Mouse (Mus musculus): Measurements from ENCODE around the gene Prdx5. TPM values are rescaled to one million over a fixed set of nuclear protein-coding genes. Genes with fewer than 3 reads are reported as not detected.

Prdx5 gene
- polyA plus RNA-seq, 1 experiment from 2014 or later: 138 TPM

GRCm38 (mm10) chr19:6877965-6878364 lies 31.9 kb downstream of the Prdx5 start:
- H3K4me1 ChIP-seq (replicated peaks; ENCODE audit: control insufficient read depth, insufficient read depth, low read length): no peaks in the 10 kb centered on the region
- no peak overlapping the region for H3K4me3 ChIP-seq (ENCODE audit: low read depth, low read length)
- no peaks in the 10 kb centered on the region for H3K27me3 ChIP-seq (ENCODE audit: control insufficient read depth, insufficient read depth, low read length)
- ATAC-seq (ENCODE audit: low FRiP score) (no peak), DNase-seq (ENCODE audit: low spot score) (no peak)
- no peak overlapping the region for H3K27ac ChIP-seq (ENCODE audit: low read depth, low read length)
- H3K36me3 ChIP-seq (ENCODE audit: control insufficient read depth, insufficient read depth, low read length): no peaks in the 10 kb centered on the region
- 84% methylated on average over 4 of the region's 4 CpGs for WGBS
- H3K9ac ChIP-seq (ENCODE audit: low read depth, low read length): no peak overlapping the region
- no peak overlapping the region for H3K4me2 ChIP-seq (replicated peaks; ENCODE audit: low read depth, low read length)
- H3K9me3 ChIP-seq (ENCODE audit: control insufficient read depth, low read length): 0 out of 2 replicates have a peak, but pooled peaks cover 3% of the 10 kb centered on the region

GRCm38 (mm10) chr19:6876799-6877198 lies 33.1 kb downstream of the Prdx5 start:
- Histone ChIP-seq H3K36me3 (ENCODE audit: control insufficient read depth, insufficient read depth, low read length) (no peaks in the 10 kb centered on the region), H3K4me1 (replicated peaks; ENCODE audit: control insufficient read depth, insufficient read depth, low read length) (no peaks in the 10 kb centered on the region), H3K4me2 (replicated peaks; ENCODE audit: low read depth, low read length) (no peak overlapping the region), H3K27me3 (ENCODE audit: control insufficient read depth, insufficient read depth, low read length) (no peaks in the 10 kb centered on the region), H3K4me3 (ENCODE audit: low read depth, low read length) (no peak overlapping the region), H3K27ac (ENCODE audit: low read depth, low read length) (no peak overlapping the region), H3K9me3 (ENCODE audit: control insufficient read depth, low read length) (0 out of 2 replicates have a peak, but pooled peaks cover 3% of the 10 kb centered on the region), H3K9ac (ENCODE audit: low read depth, low read length) (no peak overlapping the region)
- ATAC-seq (ENCODE audit: low FRiP score) (no peak), DNase-seq (ENCODE audit: low spot score) (no peak)

- Histone ChIP-seq H3K36me3 (ENCODE audit: control insufficient read depth, insufficient read depth, low read length) (no peaks in the 10 kb centered on the region), H3K4me3 (ENCODE audit: low read depth, low read length) (no peak overlapping the region), H3K9me3 (ENCODE audit: control insufficient read depth, low read length) (0 out of 2 replicates have a peak, but pooled peaks cover 3% of the 10 kb centered on the region), H3K27me3 (ENCODE audit: control insufficient read depth, insufficient read depth, low read length) (no peaks in the 10 kb centered on the region), H3K4me2 (replicated peaks; ENCODE audit: low read depth, low read length) (no peak overlapping the region), H3K27ac (ENCODE audit: low read depth, low read length) (no peak overlapping the region), H3K9ac (ENCODE audit: low read depth, low read length) (no peak overlapping the region), H3K4me1 (replicated peaks; ENCODE audit: control insufficient read depth, insufficient read depth, low read length) (no peaks in the 10 kb centered on the region)
- WGBS: 87% methylated on average over 6 of the region's 6 CpGs
- DNase-seq (ENCODE audit: low spot score): no peak
- ATAC-seq (ENCODE audit: low FRiP score): no peak
Observed at GRCm38 (mm10) chr19:6875834-6876233, 34.1 kb downstream of the Prdx5 start.

- no peak overlapping the region for H3K4me3 ChIP-seq (ENCODE audit: low read depth, low read length)
- no peaks in the 10 kb centered on the region for H3K27me3 ChIP-seq (ENCODE audit: control insufficient read depth, insufficient read depth, low read length)
- no peaks in the 10 kb centered on the region for H3K4me1 ChIP-seq (replicated peaks; ENCODE audit: control insufficient read depth, insufficient read depth, low read length)
- DNase-seq (ENCODE audit: low spot score): no peak
- H3K36me3 ChIP-seq (ENCODE audit: control insufficient read depth, insufficient read depth, low read length): no peaks in the 10 kb centered on the region
- WGBS: 89% methylated on average over 1 of the region's 1 CpGs
- no peak overlapping the region for H3K9ac ChIP-seq (ENCODE audit: low read depth, low read length)
- no peak for ATAC-seq (ENCODE audit: low FRiP score)
- no peak overlapping the region for H3K27ac ChIP-seq (ENCODE audit: low read depth, low read length)
- H3K9me3 ChIP-seq (ENCODE audit: control insufficient read depth, low read length): no peaks in the 10 kb centered on the region
- H3K4me2 ChIP-seq (replicated peaks; ENCODE audit: low read depth, low read length): no peak overlapping the region
Observed at GRCm38 (mm10) chr19:6874257-6874656, 35.6 kb downstream of the Prdx5 start.

- WGBS: 78% methylated on average over 3 of the region's 3 CpGs
- Histone ChIP-seq H3K36me3 (ENCODE audit: control insufficient read depth, insufficient read depth, low read length) (no peaks in the 10 kb centered on the region), H3K4me2 (replicated peaks; ENCODE audit: low read depth, low read length) (no peak overlapping the region), H3K27ac (ENCODE audit: low read depth, low read length) (no peak overlapping the region), H3K27me3 (ENCODE audit: control insufficient read depth, insufficient read depth, low read length) (no peaks in the 10 kb centered on the region), H3K4me1 (replicated peaks; ENCODE audit: control insufficient read depth, insufficient read depth, low read length) (no peaks in the 10 kb centered on the region), H3K9me3 (ENCODE audit: control insufficient read depth, low read length) (no peaks in the 10 kb centered on the region), H3K9ac (ENCODE audit: low read depth, low read length) (no peak overlapping the region), H3K4me3 (ENCODE audit: low read depth, low read length) (no peak overlapping the region)
- ATAC-seq (ENCODE audit: low FRiP score) (no peak), DNase-seq (ENCODE audit: low spot score) (no peak)
Observed at GRCm38 (mm10) chr19:6872701-6873100, 37.2 kb downstream of the Prdx5 start.

- Histone ChIP-seq H3K4me3 (ENCODE audit: low read depth, low read length) (no peak overlapping the region), H3K27me3 (ENCODE audit: control insufficient read depth, insufficient read depth, low read length) (no peaks in the 10 kb centered on the region), H3K4me2 (replicated peaks; ENCODE audit: low read depth, low read length) (no peak overlapping the region), H3K4me1 (replicated peaks; ENCODE audit: control insufficient read depth, insufficient read depth, low read length) (no peaks in the 10 kb centered on the region), H3K36me3 (ENCODE audit: control insufficient read depth, insufficient read depth, low read length) (no peaks in the 10 kb centered on the region), H3K9me3 (ENCODE audit: control insufficient read depth, low read length) (no peaks in the 10 kb centered on the region), H3K27ac (ENCODE audit: low read depth, low read length) (no peak overlapping the region), H3K9ac (ENCODE audit: low read depth, low read length) (no peak overlapping the region)
- peak; percentile 25 for DNase-seq (ENCODE audit: low spot score)
- no peak for ATAC-seq (ENCODE audit: low FRiP score)
- 59% methylated on average over 5 of the region's 5 CpGs for WGBS
Observed at GRCm38 (mm10) chr19:6871574-6872271, 38.2 kb downstream of the Prdx5 start.

- H3K27me3 ChIP-seq (ENCODE audit: control insufficient read depth, insufficient read depth, low read length): no peaks in the 10 kb centered on the region
- no peaks in the 10 kb centered on the region for H3K9me3 ChIP-seq (ENCODE audit: control insufficient read depth, low read length)
- no peak overlapping the region for H3K4me3 ChIP-seq (ENCODE audit: low read depth, low read length)
- DNase-seq (ENCODE audit: low spot score) (no peak), ATAC-seq (ENCODE audit: low FRiP score) (no peak)
- 9% methylated on average over 5 of the region's 5 CpGs for WGBS
- no peaks in the 10 kb centered on the region for H3K36me3 ChIP-seq (ENCODE audit: control insufficient read depth, insufficient read depth, low read length)
- H3K9ac ChIP-seq (ENCODE audit: low read depth, low read length): no peak overlapping the region
- H3K27ac ChIP-seq (ENCODE audit: low read depth, low read length): no peak overlapping the region
- H3K4me1 ChIP-seq (replicated peaks; ENCODE audit: control insufficient read depth, insufficient read depth, low read length): no peaks in the 10 kb centered on the region
- no peak overlapping the region for H3K4me2 ChIP-seq (replicated peaks; ENCODE audit: low read depth, low read length)
Observed at GRCm38 (mm10) chr19:6869355-6869754, 40.6 kb downstream of the Prdx5 start.

GRCm38 (mm10) chr19:6861451-6861850 lies 48.5 kb downstream of the Prdx5 start:
- ATAC-seq (ENCODE audit: low FRiP score): no peak
- Histone ChIP-seq H3K9ac (ENCODE audit: low read depth, low read length) (no peak overlapping the region), H3K36me3 (ENCODE audit: control insufficient read depth, insufficient read depth, low read length) (no peaks in the 10 kb centered on the region), H3K9me3 (ENCODE audit: control insufficient read depth, low read length) (no peaks in the 10 kb centered on the region), H3K27ac (ENCODE audit: low read depth, low read length) (no peak overlapping the region), H3K27me3 (ENCODE audit: control insufficient read depth, insufficient read depth, low read length) (no peaks in the 10 kb centered on the region), H3K4me1 (replicated peaks; ENCODE audit: control insufficient read depth, insufficient read depth, low read length) (no peaks in the 10 kb centered on the region), H3K4me2 (replicated peaks; ENCODE audit: low read depth, low read length) (no peak overlapping the region), H3K4me3 (ENCODE audit: low read depth, low read length) (no peak overlapping the region)
- no peak for DNase-seq (ENCODE audit: low spot score)
- WGBS: 92% methylated on average over 4 of the region's 4 CpGs

- Histone ChIP-seq H3K9me3 (ENCODE audit: control insufficient read depth, low read length) (no peaks in the 10 kb centered on the region), H3K27ac (ENCODE audit: low read depth, low read length) (no peak overlapping the region), H3K9ac (ENCODE audit: low read depth, low read length) (no peak overlapping the region), H3K36me3 (ENCODE audit: control insufficient read depth, insufficient read depth, low read length) (no peaks in the 10 kb centered on the region), H3K4me3 (ENCODE audit: low read depth, low read length) (no peak overlapping the region), H3K4me1 (replicated peaks; ENCODE audit: control insufficient read depth, insufficient read depth, low read length) (peaks cover 4% of the 10 kb centered on the region), H3K4me2 (replicated peaks; ENCODE audit: low read depth, low read length) (no peak overlapping the region), H3K27me3 (ENCODE audit: control insufficient read depth, insufficient read depth, low read length) (peaks cover 4% of the 10 kb centered on the region; the same call in 1 of the 2 replicates)
- 81% methylated on average over 6 of the region's 6 CpGs for WGBS
- ATAC-seq (ENCODE audit: low FRiP score) (no peak), DNase-seq (ENCODE audit: low spot score) (no peak)
Observed at GRCm38 (mm10) chr19:6860706-6861105, 49.2 kb downstream of the Prdx5 start.

Data from hindbrain, embryonic 11.5 days (tissue).